Mouse (Mus musculus) adrenal gland, adult (tissue): ENCODE data around the gene Arpc1a.

Experiments
- DNase-seq, 2 experiments: peaks; one replicate each; pipeline ENCODE4 v3.0.0; 2022 to 2023; ENCODE audit warnings: low spot score in 1 of 2; ENCODE audit not compliant: inconsistent age in 2 of 2

Gene Arpc1a

DNA sequence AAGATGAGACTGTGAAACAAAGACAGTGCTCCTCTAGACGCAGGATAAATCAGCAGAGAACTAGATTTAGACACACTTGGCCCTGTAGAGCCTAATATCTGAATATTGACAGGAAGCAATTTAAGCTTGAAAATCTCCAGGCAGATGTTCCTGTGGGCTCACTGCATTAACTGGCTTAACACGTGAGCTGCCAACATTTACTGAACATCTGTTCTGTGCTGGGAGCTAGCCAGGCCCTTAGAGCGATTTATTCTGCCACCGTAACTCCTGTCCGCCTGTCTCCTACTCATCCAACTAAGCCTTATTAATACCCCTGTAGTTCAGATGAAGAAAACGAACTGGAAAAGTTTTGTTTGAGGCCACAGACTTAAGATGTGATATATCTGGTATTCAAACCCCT lies 55.2 kb downstream of the Arpc1a start:
- peak in 1 of 2 experiments; percentile 55 for DNase-seq

DNA sequence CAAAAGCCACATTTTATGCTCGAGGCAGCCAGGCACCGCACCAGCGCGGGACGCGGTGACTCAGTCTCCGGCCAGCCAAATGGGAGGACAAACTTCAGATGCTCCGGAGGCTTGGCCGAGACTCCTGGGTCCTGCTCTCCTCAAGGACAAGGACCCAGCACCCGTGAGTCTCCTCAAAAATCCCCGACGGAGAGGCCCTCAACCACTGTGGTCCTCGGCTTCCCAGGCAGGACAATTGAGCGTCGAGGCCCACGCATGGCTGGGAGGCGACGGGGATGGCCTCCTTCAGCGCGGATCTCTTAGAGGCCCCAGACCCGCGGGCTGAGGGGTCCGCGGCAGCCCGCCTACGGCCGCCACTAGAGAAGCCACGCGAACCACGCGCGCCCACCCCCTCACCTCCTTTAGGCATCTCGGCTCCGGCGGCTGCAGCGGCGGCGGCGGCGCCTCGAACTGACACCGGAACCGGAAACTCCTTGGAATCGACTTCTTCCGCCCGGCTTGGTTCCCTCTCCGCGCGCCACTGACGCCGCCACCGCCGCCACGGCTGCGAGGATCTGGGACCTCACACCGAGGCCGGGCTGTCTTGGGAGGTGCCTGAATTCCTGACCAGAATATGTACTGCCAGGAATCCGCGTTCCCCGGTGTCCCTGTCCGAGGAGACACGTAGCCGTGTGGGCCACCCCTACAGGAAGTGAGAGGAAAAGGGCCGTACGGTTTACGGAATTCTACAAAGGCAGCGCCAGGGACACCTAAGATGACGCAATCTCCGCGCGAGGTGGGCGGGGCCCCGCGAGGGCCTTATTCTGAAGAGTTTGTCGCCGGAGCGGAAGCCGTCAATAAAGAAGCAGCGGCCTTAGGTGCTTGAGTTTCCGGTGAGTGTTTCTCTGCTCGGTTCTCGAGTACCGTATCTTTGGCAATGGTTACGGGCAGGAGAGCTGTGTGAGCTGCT lies 56.2 kb downstream of the Arpc1a start, which contains the start of the genes Pdap1 and Bud31:
TSS of gene Pdap1 (minus strand) at position 668 of the 949 bp plus-strand sequence.
TSS of gene Bud31 (plus strand) at position 792 of the 949 bp plus-strand sequence.
- peak; percentile 96 to 99 for DNase-seq

DNA sequence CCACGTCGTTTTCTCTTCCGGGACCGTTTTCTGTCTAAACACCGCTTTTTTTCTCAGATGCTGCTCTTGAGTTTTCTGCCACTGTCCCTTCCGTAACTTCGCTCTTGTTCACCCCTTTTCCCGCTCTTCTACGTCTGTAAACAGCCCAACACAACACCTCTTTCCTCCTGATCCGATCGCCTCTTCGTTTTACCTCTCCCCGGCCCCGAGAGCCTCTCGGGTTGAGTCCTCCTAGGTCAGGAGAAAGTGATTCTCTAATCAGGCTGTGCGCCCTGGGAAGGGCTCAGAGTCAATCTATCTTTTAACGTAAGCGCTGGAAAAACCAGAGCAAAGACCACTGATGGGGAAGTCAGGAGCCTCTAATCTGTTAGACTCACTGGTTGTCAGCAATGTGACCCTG lies 57.0 kb downstream of the Arpc1a start:
- DNase-seq = peak in 1 of 2 experiments; percentile 44

DNA sequence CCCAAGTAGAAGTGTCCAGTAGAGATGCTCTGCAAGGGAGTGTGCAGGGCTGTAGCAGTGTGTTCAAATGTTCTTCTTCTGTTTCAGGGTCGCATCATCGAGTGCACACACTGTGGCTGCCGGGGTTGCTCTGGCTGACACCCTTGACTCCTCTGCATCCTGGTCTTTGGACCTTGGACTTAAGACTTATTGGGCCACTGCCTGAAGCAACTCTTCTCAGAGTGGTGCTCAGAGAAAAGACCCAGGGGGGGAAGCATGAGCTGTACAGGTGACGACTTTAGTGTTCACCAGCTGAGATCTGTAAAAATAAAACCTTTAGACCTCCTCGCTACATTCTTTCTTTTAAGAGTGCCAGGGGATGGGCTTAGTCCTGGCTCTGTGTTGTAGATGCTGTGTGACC lies 64.1 kb downstream of the Arpc1a start:
- DNase-seq = no peak

DNA sequence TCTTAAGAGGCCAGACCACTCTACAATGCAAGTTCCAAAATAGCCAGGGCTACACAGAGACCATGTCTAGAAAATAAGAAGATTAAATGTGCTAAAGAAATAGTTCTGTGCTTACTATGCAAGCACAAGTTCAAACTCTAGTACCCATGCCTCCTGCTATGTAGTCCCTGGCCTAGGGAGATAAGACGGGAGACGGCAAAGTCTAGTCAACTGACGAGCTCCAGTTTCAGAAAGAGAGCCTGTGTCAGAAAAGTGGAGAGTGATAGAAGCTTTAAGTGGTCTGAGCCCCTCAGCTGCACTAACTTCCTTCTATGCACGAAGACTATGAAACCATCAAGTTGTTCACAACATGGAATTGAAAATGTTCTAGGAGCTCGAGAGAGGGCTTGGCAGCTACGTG lies 65.7 kb downstream of the Arpc1a start:
- DNase-seq = no peak

DNA sequence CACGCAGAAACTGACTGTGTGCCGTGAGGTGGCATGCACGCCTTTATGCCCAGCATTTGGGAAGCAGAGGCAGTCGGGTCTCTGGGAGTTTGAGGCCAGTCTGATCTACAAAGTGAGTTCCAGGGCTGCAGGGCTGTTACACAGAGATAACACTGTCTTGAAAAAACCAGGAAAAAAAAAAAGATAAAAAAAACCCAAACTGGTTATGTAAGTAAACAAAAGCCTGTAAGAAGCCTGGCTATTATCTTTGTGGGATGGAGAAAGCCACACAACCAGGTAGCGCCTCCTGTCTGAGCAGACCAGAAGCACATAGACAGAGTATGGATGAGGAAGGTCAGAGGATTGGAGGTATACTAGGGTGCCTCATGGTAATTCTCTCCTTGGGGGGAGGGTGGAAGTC lies 69.1 kb downstream of the Arpc1a start:
- DNase-seq = no peak
